Mouse (Mus musculus): ENCODE results near the gene Tanc1. TPM values are rescaled to one million over a fixed set of nuclear protein-coding genes. Genes with fewer than 3 reads are reported as not detected.

The Tanc1 gene
- total and polyA plus RNA-seq, 2 experiments from 2014 or later = 2.7 to 7.3 TPM

DNA sequence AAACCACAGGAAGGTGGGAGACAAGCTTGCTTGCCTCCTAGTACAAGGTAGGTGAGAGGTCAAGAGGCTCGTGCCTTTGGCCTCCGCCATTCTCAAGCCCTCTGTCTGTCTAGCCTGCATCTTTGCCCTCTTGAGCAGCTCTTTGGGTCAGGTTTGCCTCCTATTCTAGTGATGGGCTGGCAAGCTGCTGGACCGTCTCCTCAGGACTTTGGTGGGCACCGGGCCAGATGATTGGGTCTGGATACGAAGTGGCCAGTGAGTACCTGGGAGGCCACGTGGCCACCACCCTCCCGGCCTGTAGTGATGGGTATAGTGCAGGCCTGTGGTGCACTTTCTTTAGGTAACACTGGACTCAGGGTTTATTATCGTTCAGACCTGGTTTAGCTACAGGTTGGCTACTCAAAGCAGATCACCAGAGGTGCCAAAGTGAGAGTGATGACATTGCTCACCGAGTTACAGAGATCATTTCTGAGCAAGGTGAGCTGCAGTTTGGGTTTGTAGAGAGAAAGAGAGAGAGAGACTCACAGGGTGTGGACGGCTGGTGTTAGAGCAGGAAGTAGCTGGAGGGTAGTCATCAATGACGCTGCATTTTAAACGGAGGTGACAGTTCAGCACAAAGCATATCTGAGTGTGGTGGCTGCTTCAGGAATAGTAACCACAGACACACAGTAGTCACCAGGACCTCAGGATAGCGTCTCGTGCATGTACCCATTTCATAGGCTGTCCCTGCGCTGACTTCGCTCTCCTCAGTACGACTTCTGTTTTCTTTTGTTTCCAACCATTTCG, 188.8 kb downstream of the Tanc1 start:
- DNase-seq (ENCODE audit: low spot score) (no peak), ATAC-seq (ENCODE audit: low FRiP score) (no peak)
- no peak overlapping the region for H3K27ac ChIP-seq (ENCODE audit: low read depth, low read length)
- WGBS = 93% methylated on average over 18 of the region's 18 CpGs
- no peaks in the 10 kb centered on the region for H3K27me3 ChIP-seq (ENCODE audit: insufficient read depth, low read length)
- H3K4me2 ChIP-seq (ENCODE audit: low read depth, low read length, poor library complexity, severe bottlenecking) = no peak overlapping the region
- no peak overlapping the region for H3K9ac ChIP-seq (replicated peaks; ENCODE audit: low read length, poor library complexity, severe bottlenecking)
- H3K9me3 ChIP-seq (ENCODE audit: low read length) = no peaks in the 10 kb centered on the region
- no peak overlapping the region for H3K4me3 ChIP-seq (ENCODE audit: low read depth, low read length)
- no peaks in the 10 kb centered on the region for H3K36me3 ChIP-seq (ENCODE audit: insufficient read depth, low read length)
- no peak for TF ChIP-seq CTCF (IDR thresholded peaks at IDR 0.05)
- no peaks in the 10 kb centered on the region for H3K4me1 ChIP-seq (ENCODE audit: insufficient read depth, low read length)

DNA sequence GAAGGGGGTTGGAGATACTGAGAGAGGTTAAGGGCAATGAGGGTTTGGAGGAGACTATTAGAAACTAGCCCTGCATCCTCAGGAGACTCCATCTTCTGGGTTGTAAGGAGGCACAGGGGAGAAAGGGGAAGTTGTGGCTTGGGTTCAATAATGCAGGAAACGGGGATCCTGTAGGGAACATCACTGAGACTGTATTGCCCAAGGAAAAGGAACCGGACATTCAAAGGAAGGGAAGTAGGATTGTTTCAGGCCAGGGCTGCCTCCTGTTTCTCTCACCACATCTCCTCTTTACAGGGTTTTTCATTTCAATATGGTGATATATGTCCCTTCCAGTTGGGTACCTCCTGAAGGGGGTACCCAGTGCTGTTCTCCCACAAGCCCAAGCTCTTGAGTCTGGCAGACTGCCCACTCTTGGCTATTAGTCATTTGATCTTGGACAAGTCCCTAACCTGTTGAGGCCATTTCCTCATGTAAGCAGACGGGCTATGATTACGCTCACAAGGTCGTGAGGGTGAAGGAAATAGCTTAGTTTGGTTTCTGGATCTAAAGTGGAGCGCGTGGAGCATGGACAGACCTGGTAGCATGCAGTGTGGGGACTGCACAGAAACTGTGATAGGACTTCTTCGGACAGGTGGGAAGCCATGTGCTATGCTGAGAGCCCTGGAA, 191.0 kb downstream of the Tanc1 start:
- no peaks in the 10 kb centered on the region for H3K4me1 ChIP-seq (ENCODE audit: insufficient read depth, low read length)
- WGBS = 95% methylated on average over 8 of the region's 8 CpGs
- no peaks in the 10 kb centered on the region for H3K9me3 ChIP-seq (ENCODE audit: low read length)
- no peaks in the 10 kb centered on the region for H3K36me3 ChIP-seq (ENCODE audit: insufficient read depth, low read length)
- no peak overlapping the region for H3K4me3 ChIP-seq (ENCODE audit: low read depth, low read length)
- no peak for DNase-seq (ENCODE audit: low spot score)
- no peak for TF ChIP-seq CTCF (IDR thresholded peaks at IDR 0.05)
- no peak overlapping the region for H3K4me2 ChIP-seq (ENCODE audit: low read depth, low read length, poor library complexity, severe bottlenecking)
- H3K27me3 ChIP-seq (ENCODE audit: insufficient read depth, low read length) = no peaks in the 10 kb centered on the region
- no peak for ATAC-seq (ENCODE audit: low FRiP score)
- no peak overlapping the region for H3K27ac ChIP-seq (ENCODE audit: low read depth, low read length)
- H3K9ac ChIP-seq (replicated peaks; ENCODE audit: low read length, poor library complexity, severe bottlenecking) = no peak overlapping the region

DNA sequence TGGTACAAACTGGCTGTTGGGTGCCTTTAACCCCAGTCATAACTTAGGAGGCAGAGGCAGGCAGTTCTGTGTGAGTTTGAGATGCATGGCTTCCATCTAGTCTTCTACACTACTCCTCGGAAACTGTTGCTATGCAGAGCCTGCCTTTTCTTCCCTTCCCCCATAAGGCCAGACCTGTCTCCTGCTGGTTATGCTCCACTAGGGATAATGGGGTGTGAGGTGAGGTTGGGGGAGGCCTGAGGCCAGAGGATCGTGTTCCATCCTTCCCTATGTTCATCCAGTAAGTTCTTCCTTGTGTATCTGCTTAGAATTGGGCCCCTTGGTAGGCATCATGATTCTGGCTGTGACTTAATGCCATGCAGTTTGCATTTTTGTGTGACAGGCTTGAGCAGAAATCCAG, 193.8 kb downstream of the Tanc1 start:
- no peak for ATAC-seq (ENCODE audit: low FRiP score)
- no peak overlapping the region for H3K27ac ChIP-seq (ENCODE audit: low read depth, low read length)
- no peak overlapping the region for H3K4me3 ChIP-seq (ENCODE audit: low read depth, low read length)
- no peak overlapping the region for H3K9ac ChIP-seq (replicated peaks; ENCODE audit: low read length, poor library complexity, severe bottlenecking)
- H3K4me2 ChIP-seq (ENCODE audit: low read depth, low read length, poor library complexity, severe bottlenecking) = no peak overlapping the region
- H3K27me3 ChIP-seq (ENCODE audit: insufficient read depth, low read length) = no peaks in the 10 kb centered on the region
- no peaks in the 10 kb centered on the region; the same call in 1 of the 2 replicates for H3K36me3 ChIP-seq (ENCODE audit: insufficient read depth, low read length)
- 46% methylated on average over 2 of the region's 2 CpGs for WGBS
- no peaks in the 10 kb centered on the region for H3K9me3 ChIP-seq (ENCODE audit: low read length)
- H3K4me1 ChIP-seq (ENCODE audit: insufficient read depth, low read length) = no peaks in the 10 kb centered on the region
- DNase-seq (ENCODE audit: low spot score) = no peak
- TF ChIP-seq CTCF (IDR thresholded peaks at IDR 0.05) = no peak

DNA sequence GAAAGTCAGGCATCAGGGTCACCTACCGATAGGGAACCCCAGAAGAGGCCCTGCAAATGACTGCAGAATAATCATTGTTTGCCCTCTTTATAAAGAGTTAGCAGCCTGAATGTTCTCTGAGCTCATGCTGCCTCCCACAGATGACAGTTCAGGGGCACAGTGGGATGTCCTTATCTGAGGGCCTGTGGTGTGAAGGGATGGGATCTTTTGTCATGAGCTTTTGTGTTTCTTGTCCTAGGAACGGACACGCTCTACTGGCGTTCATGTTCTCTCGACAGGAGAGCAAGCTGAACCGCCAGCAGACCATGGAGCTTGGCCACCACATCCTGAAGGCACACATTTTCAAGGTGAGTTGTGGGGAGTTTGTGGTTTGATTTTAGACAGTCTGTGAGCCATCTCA, 194.2 kb downstream of the Tanc1 start:
- no peaks in the 10 kb centered on the region for H3K9me3 ChIP-seq (ENCODE audit: low read length)
- DNase-seq (ENCODE audit: low spot score) = no peak
- no peak for ATAC-seq (ENCODE audit: low FRiP score)
- H3K4me3 ChIP-seq (ENCODE audit: low read depth, low read length) = no peak overlapping the region
- H3K4me2 ChIP-seq (ENCODE audit: low read depth, low read length, poor library complexity, severe bottlenecking) = no peak overlapping the region
- no peaks in the 10 kb centered on the region for H3K4me1 ChIP-seq (ENCODE audit: insufficient read depth, low read length)
- H3K27me3 ChIP-seq (ENCODE audit: insufficient read depth, low read length) = no peaks in the 10 kb centered on the region
- no peak for TF ChIP-seq CTCF (IDR thresholded peaks at IDR 0.05)
- H3K9ac ChIP-seq (replicated peaks; ENCODE audit: low read length, poor library complexity, severe bottlenecking) = no peak overlapping the region
- 38% methylated on average over 6 of the region's 6 CpGs for WGBS
- no peaks in the 10 kb centered on the region; the same call in 1 of the 2 replicates for H3K36me3 ChIP-seq (ENCODE audit: insufficient read depth, low read length)
- H3K27ac ChIP-seq (ENCODE audit: low read depth, low read length) = no peak overlapping the region

DNA sequence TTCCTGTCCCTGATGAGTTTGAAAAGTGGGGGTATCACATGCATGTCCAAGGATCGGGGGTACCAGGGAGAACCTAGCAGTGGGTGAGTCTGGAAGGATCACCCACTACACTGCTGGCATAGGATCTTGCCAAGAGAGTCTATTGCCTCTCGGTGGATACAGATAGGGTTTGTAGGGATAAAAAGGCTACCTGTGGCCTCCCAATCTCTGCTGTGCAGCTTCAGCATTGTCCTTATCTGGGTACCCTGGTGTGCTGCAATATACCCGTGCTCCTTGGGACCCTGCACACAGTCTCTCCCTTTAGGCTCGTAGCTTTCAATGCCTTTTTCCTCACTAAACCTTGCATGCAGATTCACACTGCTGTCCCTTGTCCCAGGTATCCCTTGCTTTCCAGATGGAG, 196.8 kb downstream of the Tanc1 start:
- H3K27ac ChIP-seq (ENCODE audit: low read depth, low read length) = no peak overlapping the region
- no peaks in the 10 kb centered on the region for H3K4me1 ChIP-seq (ENCODE audit: insufficient read depth, low read length)
- no peak overlapping the region for H3K4me2 ChIP-seq (ENCODE audit: low read depth, low read length, poor library complexity, severe bottlenecking)
- TF ChIP-seq CTCF (IDR thresholded peaks at IDR 0.05) = no peak
- WGBS = 92% methylated on average over 4 of the region's 4 CpGs
- no peak overlapping the region for H3K4me3 ChIP-seq (ENCODE audit: low read depth, low read length)
- H3K27me3 ChIP-seq (ENCODE audit: insufficient read depth, low read length) = no peaks in the 10 kb centered on the region
- H3K9me3 ChIP-seq (ENCODE audit: low read length) = no peaks in the 10 kb centered on the region
- no peak for ATAC-seq (ENCODE audit: low FRiP score)
- H3K9ac ChIP-seq (replicated peaks; ENCODE audit: low read length, poor library complexity, severe bottlenecking) = no peak overlapping the region
- no peaks in the 10 kb centered on the region; the same call in 1 of the 2 replicates for H3K36me3 ChIP-seq (ENCODE audit: insufficient read depth, low read length)
- DNase-seq (ENCODE audit: low spot score) = no peak

DNA sequence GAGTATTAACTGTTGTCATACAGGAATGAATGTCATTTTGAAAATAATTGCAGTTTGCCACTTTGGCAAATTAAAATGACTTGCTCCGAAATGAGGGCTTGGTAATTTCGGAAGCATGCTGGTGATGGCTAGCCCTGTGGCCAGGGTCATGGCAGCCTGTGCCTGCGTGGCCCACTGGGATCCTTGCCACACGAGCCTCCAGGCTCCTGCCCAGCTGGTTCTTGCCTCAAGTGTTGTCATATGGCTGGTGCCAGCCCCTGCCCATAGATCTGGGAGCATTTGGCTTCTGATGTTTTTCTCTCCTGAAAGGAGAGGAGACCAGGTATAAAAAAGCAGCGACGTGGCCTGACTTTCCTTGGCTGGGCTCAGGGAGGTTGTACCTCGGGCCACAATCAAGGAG, 198.2 kb downstream of the Tanc1 start:
- Histone ChIP-seq H3K4me1 (ENCODE audit: insufficient read depth, low read length) (no peaks in the 10 kb centered on the region), H3K27ac (ENCODE audit: low read depth, low read length) (no peak overlapping the region), H3K4me2 (ENCODE audit: low read depth, low read length, poor library complexity, severe bottlenecking) (no peak overlapping the region), H3K36me3 (ENCODE audit: insufficient read depth, low read length) (no peaks in the 10 kb centered on the region; the same call in 1 of the 2 replicates), H3K9me3 (ENCODE audit: low read length) (no peaks in the 10 kb centered on the region), H3K4me3 (ENCODE audit: low read depth, low read length) (no peak overlapping the region), H3K27me3 (ENCODE audit: insufficient read depth, low read length) (no peaks in the 10 kb centered on the region), H3K9ac (replicated peaks; ENCODE audit: low read length, poor library complexity, severe bottlenecking) (no peak overlapping the region)
- WGBS = 79% methylated on average over 7 of the region's 7 CpGs
- DNase-seq (ENCODE audit: low spot score) = no peak
- TF ChIP-seq CTCF (IDR thresholded peaks at IDR 0.05) = no peak
- ATAC-seq (ENCODE audit: low FRiP score) = no peak

All from midbrain, postnatal 0 days (tissue).